Mouse (Mus musculus) cortical plate, adult 2 months (tissue): ENCODE data around the gene Arhgap32.

Experiments
- CTCF ChIP-seq: fragments of 200-500 bp; IDR thresholded peaks from 2 replicates; pipeline ENCODE4 v1.5.1; 2011; ENCODE audit warnings: mild to moderate bottlenecking, control low read depth, low read length; ENCODE audit not compliant: insufficient read depth; ENCODE audit errors: extremely low read depth
- POLR2A ChIP-seq: fragments of 200-500 bp; IDR thresholded peaks from 2 replicates; pipeline ENCODE4 v1.6.1; 2011; ENCODE audit warnings: mild to moderate bottlenecking, low read length, control low read depth; ENCODE audit not compliant: insufficient read depth; ENCODE audit errors: extremely low read depth

DNA sequence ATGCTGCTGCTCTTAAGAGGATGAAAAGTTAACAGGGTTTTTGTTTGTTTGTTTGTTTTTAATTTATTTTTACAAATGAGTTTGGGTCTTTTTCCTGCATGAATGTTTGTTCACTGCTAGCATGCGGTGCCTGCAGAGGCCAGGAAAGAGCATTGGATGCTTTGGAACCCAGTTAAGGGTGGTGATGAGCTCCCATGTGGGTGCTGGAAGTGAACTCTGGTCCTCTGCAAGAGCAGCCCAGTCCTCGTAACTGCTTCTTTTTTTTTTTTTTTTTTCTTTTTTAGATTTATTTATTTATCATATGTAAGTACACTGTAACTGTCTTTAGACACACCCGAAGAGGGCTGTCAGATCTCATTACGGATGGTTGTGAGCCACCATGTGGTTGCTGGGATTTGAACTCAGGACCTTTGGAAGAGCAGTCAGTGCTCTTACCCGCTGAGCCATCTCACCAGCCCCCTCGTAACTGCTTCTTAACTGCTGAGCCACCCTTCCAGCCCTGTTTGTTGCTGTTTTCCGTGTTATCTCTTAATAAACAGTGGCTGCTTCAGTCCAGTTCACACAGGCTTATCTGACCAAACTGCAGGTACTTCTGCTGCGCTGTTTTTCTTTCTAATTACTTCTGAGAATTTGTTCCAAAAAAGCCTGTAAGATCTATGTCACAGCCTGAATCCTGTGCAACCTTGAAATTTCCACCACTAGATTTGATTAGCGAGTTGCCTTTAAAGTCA is 17.3 kb upstream of the Arhgap32 start:
- TF ChIP-seq CTCF (no peak), POLR2A (no peak)
